Mouse (Mus musculus) forebrain, embryonic 14.5 days (tissue): Measurements from ENCODE around the gene Col4a3bp. TPM values are rescaled to one million over a fixed set of nuclear protein-coding genes. Genes with fewer than 3 reads are reported as not detected.

ENCODE experiments used
- ATAC-seq: fragments of 200-750 bp; cut with Nextera tagmentation; 2 replicates; pipeline ENCODE4 v1.8.0; 2017; ENCODE audit warnings: mild to moderate bottlenecking, moderate library complexity
- DNase-seq: peaks from one replicate; pipeline ENCODE4 v3.0.0-alpha.2; 2015; ENCODE audit warnings: low spot score
- H3K27ac ChIP-seq: fragments of 300-500 bp; sonication (generic); 2 replicates; pipeline ENCODE4 v1.5.1; 2014; ENCODE audit warnings: low read depth, mild to moderate bottlenecking, control low read depth, low read length, moderate library complexity
- H3K27me3 ChIP-seq: fragments of 300-500 bp; sonication (generic); replicated peaks from 2 replicates; pipeline ENCODE4 v1.6.1; 2014; ENCODE audit warnings: low read length, control low read depth, mixed read lengths; ENCODE audit not compliant: control insufficient read depth, insufficient read depth
- H3K36me3 ChIP-seq: fragments of 300-500 bp; sonication (generic); 2 replicates; pipeline ENCODE4 v1.6.1; 2014; ENCODE audit warnings: low read length, control low read depth; ENCODE audit not compliant: control insufficient read depth, insufficient read depth
- H3K4me1 ChIP-seq: fragments of 300-500 bp; sonication (generic); 2 replicates; pipeline ENCODE4 v1.6.1; 2014; ENCODE audit warnings: antibody characterized with exemption, low read length, control low read depth; ENCODE audit not compliant: control insufficient read depth, insufficient read depth
- H3K4me2 ChIP-seq: fragments of 300-500 bp; sonication (generic); 2 replicates; pipeline ENCODE4 v1.6.1; 2014; ENCODE audit warnings: mild to moderate bottlenecking, control low read depth, low read length
- H3K4me3 ChIP-seq: fragments of 300-500 bp; sonication (generic); 2 replicates; pipeline ENCODE4 v1.5.1; 2014; ENCODE audit warnings: low read depth, low read length, control low read depth
- H3K9ac ChIP-seq: fragments of 300-500 bp; sonication (generic); 2 replicates; pipeline ENCODE4 v1.6.1; 2014; ENCODE audit warnings: mild to moderate bottlenecking, low read length, control low read depth, moderate library complexity
- H3K9me3 ChIP-seq: fragments of 300-500 bp; sonication (generic); replicated peaks from 2 replicates; pipeline ENCODE4 v1.6.1; 2016; ENCODE audit warnings: low read length, control low read depth, mixed read lengths; ENCODE audit not compliant: control insufficient read depth
- WGBS: fragments of 180-500 bp; shearing (Covaris S2); extraction: QIAGEN DNeasy Blood & Tissue Kit; methylation state at CpG from one replicate; pipeline ENCODE4 v1.1.7; 2014; 5-methylcytosine and 5-hydroxymethylcytosine counted together
- polyA plus RNA-seq: library from polyadenylated mRNA; unstranded; fragments of >200 nt; fragmentation: Nextera tagmentation; extraction: Ambion mirVana; gene quantifications from 2 replicates; pipeline ENCODE4 v1.2.1, GENCODE M21; 2014

The Col4a3bp gene
- polyA plus RNA-seq, 1 experiment from 2014 or later: 5.5 TPM

- Histone ChIP-seq H3K4me3 (no peak overlapping the region), H3K9ac (no peak overlapping the region), H3K4me1 (no peaks in the 10 kb centered on the region), H3K4me2 (no peak overlapping the region), H3K27me3 (no peaks in the 10 kb centered on the region), H3K27ac (no peak overlapping the region), H3K36me3 (no peaks in the 10 kb centered on the region), H3K9me3 (no peaks in the 10 kb centered on the region)
- no peak for DNase-seq
- no peak for ATAC-seq
- WGBS: 100% methylated on average over 5 of the region's 5 CpGs
These were observed 44.1 kb downstream of the Col4a3bp start for GRCm38 (mm10) chr13:96586540-96586939.

- no peak for DNase-seq
- 62% methylated on average over 1 of the region's 1 CpGs for WGBS
- H3K4me2 ChIP-seq: no peak overlapping the region
These were observed 46.2 kb downstream of the Col4a3bp start for GRCm38 (mm10) chr13:96588642-96589041.

GRCm38 (mm10) chr13:96593621-96594020 lies 51.2 kb downstream of the Col4a3bp start:
- no peaks in the 10 kb centered on the region for H3K4me1 ChIP-seq
- H3K36me3 ChIP-seq: no peaks in the 10 kb centered on the region
- H3K4me3 ChIP-seq: no peak overlapping the region
- H3K9ac ChIP-seq: no peak overlapping the region
- no peak overlapping the region for H3K27ac ChIP-seq
- no peaks in the 10 kb centered on the region for H3K9me3 ChIP-seq
- no peaks in the 10 kb centered on the region for H3K27me3 ChIP-seq
- H3K4me2 ChIP-seq: no peak overlapping the region
- WGBS: 5% methylated on average over 1 of the region's 1 CpGs
- DNase-seq (peak; percentile 77), ATAC-seq (peak; percentile 52; the same call in 1 of the 2 replicates)

More at GRCm38 (mm10) chr13:96588642-96589041, 46.2 kb downstream of the Col4a3bp start:
- H3K9me3 ChIP-seq: no peaks in the 10 kb centered on the region
- no peak overlapping the region for H3K4me3 ChIP-seq
- H3K27ac ChIP-seq: no peak overlapping the region
- H3K9ac ChIP-seq: no peak overlapping the region
- H3K36me3 ChIP-seq: no peaks in the 10 kb centered on the region
- H3K27me3 ChIP-seq: no peaks in the 10 kb centered on the region
- no peaks in the 10 kb centered on the region for H3K4me1 ChIP-seq
- no peak for ATAC-seq

- H3K9ac ChIP-seq: no peak overlapping the region
These were observed 51.7 kb downstream of the Col4a3bp start for GRCm38 (mm10) chr13:96594070-96594469.

GRCm38 (mm10) chr13:96599182-96599581 lies 56.8 kb downstream of the Col4a3bp start:
- Histone ChIP-seq H3K9me3 (no peaks in the 10 kb centered on the region), H3K36me3 (peaks cover 10% of the 10 kb centered on the region; the same call in 1 of the 2 replicates), H3K9ac (no peak overlapping the region), H3K4me3 (no peak overlapping the region), H3K27ac (no peak overlapping the region), H3K27me3 (no peaks in the 10 kb centered on the region), H3K4me2 (no peak overlapping the region), H3K4me1 (no peaks in the 10 kb centered on the region)
- WGBS: 96% methylated on average over 9 of the region's 9 CpGs
- DNase-seq (no peak), ATAC-seq (no peak)

More at GRCm38 (mm10) chr13:96594070-96594469, 51.7 kb downstream of the Col4a3bp start:
- no peaks in the 10 kb centered on the region for H3K4me1 ChIP-seq
- H3K27ac ChIP-seq: no peak overlapping the region
- 82% methylated on average over 4 of the region's 4 CpGs for WGBS
- DNase-seq (no peak), ATAC-seq (no peak)
- H3K4me3 ChIP-seq: no peak overlapping the region
- H3K36me3 ChIP-seq: peaks cover 4% of the 10 kb centered on the region; the same call in 1 of the 2 replicates
- H3K9me3 ChIP-seq: no peaks in the 10 kb centered on the region
- H3K4me2 ChIP-seq: no peak overlapping the region
- H3K27me3 ChIP-seq: no peaks in the 10 kb centered on the region

GRCm38 (mm10) chr13:96604242-96604641 lies 61.8 kb downstream of the Col4a3bp start:
- no peaks in the 10 kb centered on the region for H3K27me3 ChIP-seq
- 96% methylated on average over 2 of the region's 2 CpGs for WGBS
- no peaks in the 10 kb centered on the region for H3K9me3 ChIP-seq
- no peak overlapping the region for H3K4me2 ChIP-seq
- no peak overlapping the region for H3K9ac ChIP-seq
- H3K27ac ChIP-seq: no peak overlapping the region
- DNase-seq: no peak
- ATAC-seq: no peak
- no peak overlapping the region for H3K4me3 ChIP-seq
- H3K4me1 ChIP-seq: no peaks in the 10 kb centered on the region
- H3K36me3 ChIP-seq: peaks cover 16% of the 10 kb centered on the region; the same call in 1 of the 2 replicates

GRCm38 (mm10) chr13:96614615-96615014 lies 72.2 kb downstream of the Col4a3bp start:
- Histone ChIP-seq H3K4me1 (no peaks in the 10 kb centered on the region), H3K9me3 (no peaks in the 10 kb centered on the region), H3K27ac (no peak overlapping the region), H3K4me2 (no peak overlapping the region), H3K27me3 (no peaks in the 10 kb centered on the region), H3K36me3 (peaks cover 12% of the 10 kb centered on the region; the same call in 1 of the 2 replicates), H3K9ac (no peak overlapping the region), H3K4me3 (no peak overlapping the region)
- 94% methylated on average over 3 of the region's 3 CpGs for WGBS
- ATAC-seq (no peak), DNase-seq (no peak)

GRCm38 (mm10) chr13:96620891-96621290 lies 78.5 kb downstream of the Col4a3bp start:
- no peak overlapping the region for H3K4me3 ChIP-seq
- no peak overlapping the region for H3K4me2 ChIP-seq
- H3K36me3 ChIP-seq: peaks cover 15% of the 10 kb centered on the region; the same call in 1 of the 2 replicates
- H3K9ac ChIP-seq: no peak overlapping the region
- 84% methylated on average over 1 of the region's 1 CpGs for WGBS
- no peaks in the 10 kb centered on the region for H3K9me3 ChIP-seq
- no peak overlapping the region for H3K27ac ChIP-seq
- ATAC-seq (no peak), DNase-seq (no peak)
- H3K4me1 ChIP-seq: no peaks in the 10 kb centered on the region
- no peaks in the 10 kb centered on the region for H3K27me3 ChIP-seq

- 98% methylated on average over 4 of the region's 4 CpGs for WGBS
- no peak overlapping the region for H3K9ac ChIP-seq
- no peak overlapping the region for H3K4me3 ChIP-seq
- no peaks in the 10 kb centered on the region for H3K9me3 ChIP-seq
- peaks cover 46% of the 10 kb centered on the region for H3K36me3 ChIP-seq
- H3K27me3 ChIP-seq: no peaks in the 10 kb centered on the region
- no peak overlapping the region for H3K27ac ChIP-seq
- H3K4me2 ChIP-seq: no peak overlapping the region
- DNase-seq: no peak
- H3K4me1 ChIP-seq: no peaks in the 10 kb centered on the region
- no peak for ATAC-seq
These were observed 88.0 kb downstream of the Col4a3bp start for GRCm38 (mm10) chr13:96630396-96630795.
